Mouse (Mus musculus): Measurements from ENCODE around the gene Ptpn13. TPM values are rescaled to one million over a fixed set of nuclear protein-coding genes. Genes with fewer than 3 reads are reported as not detected.

The Ptpn13 gene
- 14.9 and 15.4 TPM in 2 replicates for polyA plus RNA-seq (2015; fragmentation: Nextera tagmentation; extraction: Ambion mirVana)

GRCm38 (mm10) chr5:103424678-103425319 lies at the start of gene Ptpn13:
Gene Ptpn13, plus strand, starts transcription at chr5:103425192.
- ATAC-seq (ENCODE audit: low read depth) = peak; percentile 99
- Histone ChIP-seq H3K27ac (ENCODE audit: low read length) (peak within 1 kb of the TSS; percentile 84), H3K4me1 (replicated peaks; ENCODE audit: control insufficient read depth, insufficient read depth, low read length) (peaks cover 15% of the 10 kb centered on the region; the same call in 1 of the 2 replicates), H3K9me3 (ENCODE audit: control insufficient read depth, low read length) (no peaks in the 10 kb centered on the region), H3K27me3 (ENCODE audit: control insufficient read depth, insufficient read depth, low read depth, low read length) (no peaks in the 10 kb centered on the region; the same call in 1 of the 2 replicates), H3K4me2 (ENCODE audit: low read depth, low read length) (peak within 1 kb of the TSS; percentile 90), H3K9ac (ENCODE audit: low read length) (peak within 1 kb of the TSS; percentile 86), H3K4me3 (ENCODE audit: low read length) (peak within 1 kb of the TSS; percentile 85), H3K36me3 (ENCODE audit: control insufficient read depth, insufficient read depth, low read length) (no peaks in the 10 kb centered on the region)
- under 1% methylated on average over 43 of the region's 55 CpGs for WGBS

- H3K4me2 ChIP-seq (ENCODE audit: low read depth, low read length) = no peak overlapping the region
- no peak overlapping the region for H3K4me3 ChIP-seq (ENCODE audit: low read length)
- H3K9me3 ChIP-seq (ENCODE audit: control insufficient read depth, low read length) = no peaks in the 10 kb centered on the region
- no peaks in the 10 kb centered on the region for H3K36me3 ChIP-seq (ENCODE audit: control insufficient read depth, insufficient read depth, low read length)
- WGBS = 88% methylated on average over 9 of the region's 9 CpGs
- no peak overlapping the region for H3K9ac ChIP-seq (ENCODE audit: low read length)
- H3K27ac ChIP-seq (ENCODE audit: low read length) = no peak overlapping the region
- ATAC-seq (ENCODE audit: low read depth) = no peak
- H3K27me3 ChIP-seq (ENCODE audit: control insufficient read depth, insufficient read depth, low read depth, low read length) = no peaks in the 10 kb centered on the region
- peaks cover 4% of the 10 kb centered on the region; the same call in 1 of the 2 replicates for H3K4me1 ChIP-seq (replicated peaks; ENCODE audit: control insufficient read depth, insufficient read depth, low read length)
Observed at GRCm38 (mm10) chr5:103375226-103375625, 49.8 kb upstream of the Ptpn13 start.

- H3K9me3 ChIP-seq (ENCODE audit: control insufficient read depth, low read length) = no peaks in the 10 kb centered on the region
- WGBS = 42% methylated on average over 17 of the region's 17 CpGs
- no peak overlapping the region for H3K9ac ChIP-seq (ENCODE audit: low read length)
- H3K27ac ChIP-seq (ENCODE audit: low read length) = no peak overlapping the region
- H3K4me2 ChIP-seq (ENCODE audit: low read depth, low read length) = no peak overlapping the region
- H3K4me1 ChIP-seq (replicated peaks; ENCODE audit: control insufficient read depth, insufficient read depth, low read length) = peaks cover 4% of the 10 kb centered on the region; the same call in 1 of the 2 replicates
- no peaks in the 10 kb centered on the region for H3K36me3 ChIP-seq (ENCODE audit: control insufficient read depth, insufficient read depth, low read length)
- no peak for ATAC-seq (ENCODE audit: low read depth)
- H3K4me3 ChIP-seq (ENCODE audit: low read length) = no peak overlapping the region
- H3K27me3 ChIP-seq (ENCODE audit: control insufficient read depth, insufficient read depth, low read depth, low read length) = no peaks in the 10 kb centered on the region
Observed at GRCm38 (mm10) chr5:103376354-103377295, 48.4 kb upstream of the Ptpn13 start.

- no peak overlapping the region for H3K9ac ChIP-seq (ENCODE audit: low read length)
Observed at GRCm38 (mm10) chr5:103377493-103378130, 47.4 kb upstream of the Ptpn13 start.

GRCm38 (mm10) chr5:103380785-103381527 lies 44.0 kb upstream of the Ptpn13 start:
- 52% methylated on average over 11 of the region's 11 CpGs for WGBS
- 0 out of 2 replicates have a peak, but pooled peaks have one; percentile 5 for ATAC-seq (ENCODE audit: low read depth)
- Histone ChIP-seq H3K9me3 (ENCODE audit: control insufficient read depth, low read length) (no peaks in the 10 kb centered on the region), H3K4me1 (replicated peaks; ENCODE audit: control insufficient read depth, insufficient read depth, low read length) (peaks cover 6% of the 10 kb centered on the region; the same call in 1 of the 2 replicates), H3K9ac (ENCODE audit: low read length) (no peak overlapping the region), H3K27ac (ENCODE audit: low read length) (no peak overlapping the region), H3K36me3 (ENCODE audit: control insufficient read depth, insufficient read depth, low read length) (no peaks in the 10 kb centered on the region), H3K4me2 (ENCODE audit: low read depth, low read length) (no peak overlapping the region), H3K27me3 (ENCODE audit: control insufficient read depth, insufficient read depth, low read depth, low read length) (no peaks in the 10 kb centered on the region), H3K4me3 (ENCODE audit: low read length) (no peak overlapping the region)

More at GRCm38 (mm10) chr5:103377493-103378130, 47.4 kb upstream of the Ptpn13 start:
- H3K27ac ChIP-seq (ENCODE audit: low read length) = no peak overlapping the region
- no peak overlapping the region for H3K4me2 ChIP-seq (ENCODE audit: low read depth, low read length)
- H3K4me1 ChIP-seq (replicated peaks; ENCODE audit: control insufficient read depth, insufficient read depth, low read length) = peaks cover 4% of the 10 kb centered on the region; the same call in 1 of the 2 replicates
- no peak for ATAC-seq (ENCODE audit: low read depth)
- H3K4me3 ChIP-seq (ENCODE audit: low read length) = no peak overlapping the region
- H3K9me3 ChIP-seq (ENCODE audit: control insufficient read depth, low read length) = no peaks in the 10 kb centered on the region
- no peaks in the 10 kb centered on the region for H3K27me3 ChIP-seq (ENCODE audit: control insufficient read depth, insufficient read depth, low read depth, low read length)
- H3K36me3 ChIP-seq (ENCODE audit: control insufficient read depth, insufficient read depth, low read length) = no peaks in the 10 kb centered on the region
- 29% methylated on average over 12 of the region's 12 CpGs for WGBS

GRCm38 (mm10) chr5:103382951-103383350 lies 42.0 kb upstream of the Ptpn13 start:
- H3K4me1 ChIP-seq (replicated peaks; ENCODE audit: control insufficient read depth, insufficient read depth, low read length) = peaks cover 18% of the 10 kb centered on the region
- no peak overlapping the region for H3K9ac ChIP-seq (ENCODE audit: low read length)
- no peak overlapping the region for H3K4me2 ChIP-seq (ENCODE audit: low read depth, low read length)
- no peak overlapping the region for H3K4me3 ChIP-seq (ENCODE audit: low read length)
- H3K27ac ChIP-seq (ENCODE audit: low read length) = no peak overlapping the region
- no peak for ATAC-seq (ENCODE audit: low read depth)
- no peaks in the 10 kb centered on the region for H3K36me3 ChIP-seq (ENCODE audit: control insufficient read depth, insufficient read depth, low read length)
- H3K9me3 ChIP-seq (ENCODE audit: control insufficient read depth, low read length) = no peaks in the 10 kb centered on the region
- 86% methylated on average over 4 of the region's 4 CpGs for WGBS
- no peaks in the 10 kb centered on the region for H3K27me3 ChIP-seq (ENCODE audit: control insufficient read depth, insufficient read depth, low read depth, low read length)

- Histone ChIP-seq H3K9me3 (ENCODE audit: control insufficient read depth, low read length) (no peaks in the 10 kb centered on the region), H3K9ac (ENCODE audit: low read length) (no peak overlapping the region), H3K4me1 (replicated peaks; ENCODE audit: control insufficient read depth, insufficient read depth, low read length) (peaks cover 21% of the 10 kb centered on the region), H3K27me3 (ENCODE audit: control insufficient read depth, insufficient read depth, low read depth, low read length) (no peaks in the 10 kb centered on the region), H3K4me3 (ENCODE audit: low read length) (no peak overlapping the region), H3K27ac (ENCODE audit: low read length) (no peak overlapping the region), H3K36me3 (ENCODE audit: control insufficient read depth, insufficient read depth, low read length) (no peaks in the 10 kb centered on the region), H3K4me2 (ENCODE audit: low read depth, low read length) (no peak overlapping the region)
- ATAC-seq (ENCODE audit: low read depth) = no peak
- WGBS = 64% methylated on average over 7 of the region's 7 CpGs
Observed at GRCm38 (mm10) chr5:103384021-103384420, 41.0 kb upstream of the Ptpn13 start.

- no peaks in the 10 kb centered on the region for H3K9me3 ChIP-seq (ENCODE audit: control insufficient read depth, low read length)
- no peak overlapping the region for H3K4me2 ChIP-seq (ENCODE audit: low read depth, low read length)
- peak; percentile 97 for ATAC-seq (ENCODE audit: low read depth)
- no peak overlapping the region for H3K4me3 ChIP-seq (ENCODE audit: low read length)
- no peaks in the 10 kb centered on the region for H3K36me3 ChIP-seq (ENCODE audit: control insufficient read depth, insufficient read depth, low read length)
- no peaks in the 10 kb centered on the region for H3K27me3 ChIP-seq (ENCODE audit: control insufficient read depth, insufficient read depth, low read depth, low read length)
- H3K4me1 ChIP-seq (replicated peaks; ENCODE audit: control insufficient read depth, insufficient read depth, low read length) = peaks cover 21% of the 10 kb centered on the region
- WGBS = 7% methylated on average over 8 of the region's 8 CpGs
- H3K9ac ChIP-seq (ENCODE audit: low read length) = no peak overlapping the region
- H3K27ac ChIP-seq (ENCODE audit: low read length) = peak overlapping the region; percentile 88
Observed at GRCm38 (mm10) chr5:103387540-103388026, 37.4 kb upstream of the Ptpn13 start.
